Mouse (Mus musculus): ENCODE data around the gene 1700086D15Rik. TPM values are rescaled to one million over a fixed set of nuclear protein-coding genes. Genes with fewer than 3 reads are reported as not detected.

1700086D15Rik gene
- total RNA-seq, 1 experiment = 1.1 TPM

GRCm38 (mm10) chr11:65133661-65134060 lies 26.0 kb downstream of the 1700086D15Rik start:
- no peak overlapping the region for H3K9ac ChIP-seq (ENCODE audit: insufficient read depth, low read depth, low read length, poor library complexity, severe bottlenecking)
- DNase-seq (ENCODE audit: low read depth, low spot score) = no peak
- TF ChIP-seq MAFK (IDR thresholded peaks at IDR 0.05; ENCODE audit: insufficient read depth, low read depth, low read length) = no peak
- TF ChIP-seq CHD2 (IDR thresholded peaks at IDR 0.05; ENCODE audit: low read depth, low read length) = no peak
- TF ChIP-seq ZNF384 (IDR thresholded peaks at IDR 0.05; ENCODE audit: low read depth, low read length) = no peak
- TF ChIP-seq HCFC1 (IDR thresholded peaks at IDR 0.05; ENCODE audit: borderline replicate concordance, insufficient read depth, low read length) = no peak
- TF ChIP-seq ZC3H11A (IDR thresholded peaks at IDR 0.05; ENCODE audit: borderline replicate concordance, low read depth, low read length) = no peak
- no peak overlapping the region for H3K4me3 ChIP-seq (ENCODE audit: insufficient read depth in 1 of 2, low read depth in 1 of 2, low read length in 2 of 2, poor library complexity in 1 of 2, severe bottlenecking in 1 of 2)
- H3K9me3 ChIP-seq (ENCODE audit: control insufficient read depth, insufficient read depth, low read depth, low read length) = no peaks in the 10 kb centered on the region
- in situ Hi-C loops (cut with MboI; ENCODE audit: low sequenced_read_pairs in 2 of 2, unreplicated experiment in 2 of 2) = no loop called here
- no peak overlapping the region for H3K27ac ChIP-seq (ENCODE audit: insufficient read depth, low read depth, low read length, poor library complexity, severe bottlenecking)
- no peaks in the 10 kb centered on the region; a peak in 1 of 4 replicates for H3K4me1 ChIP-seq (ENCODE audit: control insufficient read depth in 2 of 2, insufficient read depth in 2 of 2, low read length in 2 of 2, poor library complexity in 1 of 2)
- no peaks in the 10 kb centered on the region for H3K36me3 ChIP-seq (ENCODE audit: control insufficient read depth, insufficient read depth, low read length, poor library complexity, severe bottlenecking)

DNA sequence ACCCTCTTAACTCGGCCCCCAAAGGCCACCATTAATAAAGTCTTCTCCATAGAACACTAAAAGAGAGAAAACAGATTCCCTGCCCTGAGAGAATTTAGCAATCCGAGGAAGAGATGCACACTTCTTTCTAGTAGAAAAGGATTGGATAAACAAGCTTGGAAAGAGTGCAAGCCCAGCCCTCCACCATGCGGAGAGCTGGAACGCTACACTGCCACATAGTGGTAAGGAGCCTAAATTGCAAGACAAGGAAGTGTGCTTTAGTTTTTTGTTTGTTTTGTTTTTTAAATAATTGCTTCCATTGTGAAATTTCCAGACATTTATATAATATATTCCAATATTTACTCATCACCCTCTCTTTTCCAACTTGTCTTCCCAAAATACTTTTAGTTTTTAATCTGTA lies 30.6 kb downstream of the 1700086D15Rik start:
- no peak for TF ChIP-seq ZNF384 (IDR thresholded peaks at IDR 0.05; ENCODE audit: low read depth, low read length)
- TF ChIP-seq MAFK (IDR thresholded peaks at IDR 0.05; ENCODE audit: insufficient read depth, low read depth, low read length) = no peak
- no peak for TF ChIP-seq HCFC1 (IDR thresholded peaks at IDR 0.05; ENCODE audit: borderline replicate concordance, insufficient read depth, low read length)
- no peak for TF ChIP-seq CHD2 (IDR thresholded peaks at IDR 0.05; ENCODE audit: low read depth, low read length)
- no peak for TF ChIP-seq ZC3H11A (IDR thresholded peaks at IDR 0.05; ENCODE audit: borderline replicate concordance, low read depth, low read length)
- no peak overlapping the region for H3K4me3 ChIP-seq (ENCODE audit: insufficient read depth in 1 of 2, low read depth in 1 of 2, low read length in 2 of 2, poor library complexity in 1 of 2, severe bottlenecking in 1 of 2)
- in situ Hi-C loops (cut with MboI; ENCODE audit: low sequenced_read_pairs in 2 of 2, unreplicated experiment in 2 of 2) = no loop called here
- no peak overlapping the region for H3K9ac ChIP-seq (ENCODE audit: insufficient read depth, low read depth, low read length, poor library complexity, severe bottlenecking)
- H3K27ac ChIP-seq (ENCODE audit: insufficient read depth, low read depth, low read length, poor library complexity, severe bottlenecking) = no peak overlapping the region
- no peaks in the 10 kb centered on the region for H3K9me3 ChIP-seq (ENCODE audit: control insufficient read depth, insufficient read depth, low read depth, low read length)
- peaks cover 10 to 17% of the 10 kb centered on the region in 2 experiments for H3K4me1 ChIP-seq (ENCODE audit: control insufficient read depth in 2 of 2, insufficient read depth in 2 of 2, low read length in 2 of 2, poor library complexity in 1 of 2)
- DNase-seq (ENCODE audit: low read depth, low spot score) = peak; percentile 30
- no peaks in the 10 kb centered on the region for H3K36me3 ChIP-seq (ENCODE audit: control insufficient read depth, insufficient read depth, low read length, poor library complexity, severe bottlenecking)

GRCm38 (mm10) chr11:65128666-65129065 lies 31.0 kb downstream of the 1700086D15Rik start:
- TF ChIP-seq HCFC1 (IDR thresholded peaks at IDR 0.05; ENCODE audit: borderline replicate concordance, insufficient read depth, low read length) (no peak), MAFK (IDR thresholded peaks at IDR 0.05; ENCODE audit: insufficient read depth, low read depth, low read length) (no peak), ZNF384 (IDR thresholded peaks at IDR 0.05; ENCODE audit: low read depth, low read length) (no peak), ZC3H11A (IDR thresholded peaks at IDR 0.05; ENCODE audit: borderline replicate concordance, low read depth, low read length) (no peak), CHD2 (IDR thresholded peaks at IDR 0.05; ENCODE audit: low read depth, low read length) (no peak)
- no peak for DNase-seq (ENCODE audit: low read depth, low spot score)

DNA sequence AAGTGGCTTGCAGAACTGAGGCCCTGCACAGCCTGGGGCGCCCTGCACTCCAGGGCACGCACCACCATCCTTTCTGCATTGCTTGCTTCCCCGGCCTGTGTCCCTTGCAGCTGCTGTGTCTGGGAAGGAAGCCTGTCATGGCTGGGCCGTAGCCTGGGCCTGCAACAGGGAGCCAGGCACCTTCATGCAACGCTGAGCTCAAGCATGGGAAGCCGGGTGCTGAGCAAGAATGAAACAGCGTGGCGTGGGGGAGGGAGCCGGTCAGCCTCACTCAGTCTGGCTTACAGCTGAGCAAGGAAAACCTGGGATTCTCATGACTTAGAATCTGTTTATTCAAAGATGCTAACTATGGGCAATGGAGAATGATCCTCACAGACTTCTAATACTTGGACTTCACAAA lies 33.1 kb downstream of the 1700086D15Rik start:
- no peak for TF ChIP-seq CHD2 (IDR thresholded peaks at IDR 0.05; ENCODE audit: low read depth, low read length)
- no peak for TF ChIP-seq HCFC1 (IDR thresholded peaks at IDR 0.05; ENCODE audit: borderline replicate concordance, insufficient read depth, low read length)
- no peak for TF ChIP-seq ZC3H11A (IDR thresholded peaks at IDR 0.05; ENCODE audit: borderline replicate concordance, low read depth, low read length)
- TF ChIP-seq ZNF384 (IDR thresholded peaks at IDR 0.05; ENCODE audit: low read depth, low read length) = no peak
- TF ChIP-seq MAFK (IDR thresholded peaks at IDR 0.05; ENCODE audit: insufficient read depth, low read depth, low read length) = no peak

More at GRCm38 (mm10) chr11:65128666-65129065, 31.0 kb downstream of the 1700086D15Rik start:
- Histone ChIP-seq H3K4me1 (ENCODE audit: control insufficient read depth in 2 of 2, insufficient read depth in 2 of 2, low read length in 2 of 2, poor library complexity in 1 of 2) (peaks cover 10 to 17% of the 10 kb centered on the region in 2 experiments), H3K36me3 (ENCODE audit: control insufficient read depth, insufficient read depth, low read length, poor library complexity, severe bottlenecking) (no peaks in the 10 kb centered on the region), H3K9me3 (ENCODE audit: control insufficient read depth, insufficient read depth, low read depth, low read length) (no peaks in the 10 kb centered on the region), H3K4me3 (ENCODE audit: insufficient read depth in 1 of 2, low read depth in 1 of 2, low read length in 2 of 2, poor library complexity in 1 of 2, severe bottlenecking in 1 of 2) (no peak overlapping the region), H3K27ac (ENCODE audit: insufficient read depth, low read depth, low read length, poor library complexity, severe bottlenecking) (no peak overlapping the region), H3K9ac (ENCODE audit: insufficient read depth, low read depth, low read length, poor library complexity, severe bottlenecking) (no peak overlapping the region)
- in situ Hi-C loops (cut with MboI; ENCODE audit: low sequenced_read_pairs in 2 of 2, unreplicated experiment in 2 of 2) = no loop called here

More for the DNA sequence above, 33.1 kb downstream of the 1700086D15Rik start:
- Histone ChIP-seq H3K36me3 (ENCODE audit: control insufficient read depth, insufficient read depth, low read length, poor library complexity, severe bottlenecking) (no peaks in the 10 kb centered on the region), H3K9me3 (ENCODE audit: control insufficient read depth, insufficient read depth, low read depth, low read length) (no peaks in the 10 kb centered on the region), H3K27ac (ENCODE audit: insufficient read depth, low read depth, low read length, poor library complexity, severe bottlenecking) (peak overlapping the region; percentile 9; the same call in 1 of the 2 replicates), H3K4me3 (ENCODE audit: insufficient read depth in 1 of 2, low read depth in 1 of 2, low read length in 2 of 2, poor library complexity in 1 of 2, severe bottlenecking in 1 of 2) (no peak overlapping the region), H3K9ac (ENCODE audit: insufficient read depth, low read depth, low read length, poor library complexity, severe bottlenecking) (0 out of 2 replicates have a peak overlapping the region, but pooled peaks have one; percentile 15), H3K4me1 (ENCODE audit: control insufficient read depth in 2 of 2, insufficient read depth in 2 of 2, low read length in 2 of 2, poor library complexity in 1 of 2) (peaks cover 10 to 17% of the 10 kb centered on the region in 2 experiments)
- DNase-seq (ENCODE audit: low read depth, low spot score) = no peak
- in situ Hi-C loops (cut with MboI; ENCODE audit: low sequenced_read_pairs in 2 of 2, unreplicated experiment in 2 of 2) = no loop called here
